Mouse (Mus musculus) stomach, postnatal 0 days (tissue): ENCODE measurements at regions not wholly inside any gene's neighbourhood (a gene's known extent, or its start where the extent isn't known, plus 50 kb on each side); places are given as distances from the start of the nearest gene placed in this dataset.

Experiments used
- ATAC-seq: fragments of 200-750 bp; cut with Nextera tagmentation; 2 replicates; pipeline ENCODE4 v1.8.0; 2017; ENCODE audit not compliant: low FRiP score, low TSS enrichment
- DNase-seq: peaks from one replicate; pipeline ENCODE4 v3.0.0-alpha.2; 2016; ENCODE audit warnings: low spot score
- H3K27ac ChIP-seq: fragments of 300-500 bp; sonication (generic); replicated peaks from 2 replicates; pipeline ENCODE4 v1.5.1; 2014; ENCODE audit warnings: mild to moderate bottlenecking, control low read depth
- H3K27me3 ChIP-seq: fragments of 300-500 bp; sonication (generic); 2 replicates; pipeline ENCODE4 v1.6.1; 2014; ENCODE audit warnings: low read length; ENCODE audit not compliant: control insufficient read depth, insufficient read depth
- H3K36me3 ChIP-seq: fragments of 300-500 bp; sonication (generic); 2 replicates; pipeline ENCODE4 v1.6.1; 2014; ENCODE audit warnings: low read length, mixed read lengths; ENCODE audit not compliant: control insufficient read depth, insufficient read depth
- H3K4me1 ChIP-seq: fragments of 300-500 bp; sonication (generic); replicated peaks from 2 replicates; pipeline ENCODE4 v1.6.1; 2014; ENCODE audit warnings: antibody characterized with exemption; ENCODE audit not compliant: control insufficient read depth, insufficient read depth
- H3K4me2 ChIP-seq: fragments of 300-500 bp; sonication (generic); replicated peaks from 2 replicates; pipeline ENCODE4 v1.6.1; 2014; ENCODE audit warnings: low read depth, mild to moderate bottlenecking, control low read depth, moderate library complexity
- H3K4me3 ChIP-seq: fragments of 300-500 bp; sonication (generic); 2 replicates; pipeline ENCODE4 v1.5.1; 2014; ENCODE audit warnings: low read depth, low read length, control low read depth
- H3K9ac ChIP-seq: fragments of 300-500 bp; sonication (generic); 2 replicates; pipeline ENCODE4 v1.6.1; 2014; ENCODE audit warnings: mild to moderate bottlenecking, low read length, control low read depth, mixed read lengths
- H3K9me3 ChIP-seq: fragments of 300-500 bp; sonication (generic); 2 replicates; pipeline ENCODE4 v1.6.1; 2016; ENCODE audit warnings: low read length; ENCODE audit not compliant: control insufficient read depth
- CTCF ChIP-seq: IDR thresholded peaks from 2 replicates; pipeline ENCODE4 v1.5.1; 2016; ENCODE audit warnings: antibody characterized with exemption, low read depth, mild to moderate bottlenecking, moderate library complexity
- EP300 ChIP-seq: optimal IDR thresholded peaks from 2 replicates; pipeline ENCODE3; 2016; ENCODE audit warnings: antibody characterized with exemption
- WGBS: fragments of 180-500 bp; shearing (Covaris S2); extraction: QIAGEN DNeasy Blood & Tissue Kit; methylation state at CpG from one replicate; pipeline ENCODE4 v1.1.7; 2014; 5-methylcytosine and 5-hydroxymethylcytosine counted together

DNA sequence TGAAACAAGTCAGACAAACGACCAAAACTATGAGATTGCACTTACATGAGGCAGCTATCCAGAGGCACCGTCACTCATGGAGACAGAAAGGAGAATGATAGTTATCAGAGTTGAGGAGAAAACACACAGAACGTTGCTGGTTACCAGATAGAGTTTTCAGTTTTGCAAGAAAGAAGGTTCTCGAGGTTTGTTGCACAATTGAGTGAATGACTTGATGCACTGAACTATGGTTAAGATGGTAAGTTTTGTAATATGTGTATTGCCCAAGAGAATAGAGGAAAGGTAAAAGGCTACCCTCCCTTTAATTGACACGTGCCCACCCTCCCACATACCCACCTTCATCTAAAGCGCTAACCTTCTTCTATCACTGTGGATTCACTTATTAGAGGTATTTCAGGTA is 70.5 kb upstream of the Gm6993 start:
- Histone ChIP-seq H3K27ac (no peak overlapping the region), H3K9me3 (no peaks in the 10 kb centered on the region), H3K4me1 (no peaks in the 10 kb centered on the region; the same call in 1 of the 2 replicates), H3K36me3 (no peaks in the 10 kb centered on the region), H3K27me3 (no peaks in the 10 kb centered on the region), H3K9ac (no peak overlapping the region), H3K4me2 (no peak overlapping the region), H3K4me3 (no peak overlapping the region)
- DNase-seq = no peak
- no peak for TF ChIP-seq EP300
- no peak for TF ChIP-seq CTCF
- no peak for ATAC-seq
- 65% methylated on average over 6 of the region's 6 CpGs for whole genome bisulfite sequencing

DNA sequence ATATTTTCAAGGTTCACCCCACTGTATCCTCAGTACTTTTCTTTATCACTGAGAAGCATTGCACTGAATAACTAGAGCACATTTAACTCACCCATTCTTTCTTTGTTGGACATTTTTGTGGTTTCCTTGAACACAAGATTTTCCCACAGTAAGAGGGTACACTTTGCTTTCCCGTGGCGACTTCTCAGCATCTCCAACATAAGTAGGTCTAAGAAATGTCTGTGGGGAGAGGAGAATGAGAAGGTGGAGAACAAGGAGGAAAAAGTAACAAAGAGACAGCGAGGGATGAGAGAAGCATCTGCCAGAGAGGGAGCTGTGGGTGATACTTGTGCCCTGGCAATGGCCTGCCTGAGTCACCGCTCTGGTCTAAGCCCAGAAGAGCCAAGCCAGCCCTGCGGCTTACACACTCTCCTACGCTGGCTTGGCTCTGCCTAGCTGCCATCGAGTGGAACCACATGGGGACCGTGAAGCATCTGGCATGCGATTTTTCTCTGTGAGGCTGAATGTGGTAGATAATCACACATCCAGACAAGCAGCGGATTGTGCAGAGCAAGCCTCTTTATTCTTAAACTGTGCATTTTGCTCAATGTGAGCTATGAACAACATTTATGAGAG is 69.9 kb upstream of the Gm6993 start:
- Histone ChIP-seq H3K4me2 (no peak overlapping the region), H3K27ac (no peak overlapping the region), H3K9me3 (no peaks in the 10 kb centered on the region), H3K4me3 (no peak overlapping the region), H3K27me3 (no peaks in the 10 kb centered on the region), H3K36me3 (no peaks in the 10 kb centered on the region), H3K9ac (no peak overlapping the region), H3K4me1 (no peaks in the 10 kb centered on the region; the same call in 1 of the 2 replicates)
- ATAC-seq = no peak
- DNase-seq = no peak
- TF ChIP-seq CTCF = peak; percentile 36; the same call in 1 of the 2 replicates
- no peak for TF ChIP-seq EP300
- 51% methylated on average over 10 of the region's 10 CpGs for WGBS

DNA sequence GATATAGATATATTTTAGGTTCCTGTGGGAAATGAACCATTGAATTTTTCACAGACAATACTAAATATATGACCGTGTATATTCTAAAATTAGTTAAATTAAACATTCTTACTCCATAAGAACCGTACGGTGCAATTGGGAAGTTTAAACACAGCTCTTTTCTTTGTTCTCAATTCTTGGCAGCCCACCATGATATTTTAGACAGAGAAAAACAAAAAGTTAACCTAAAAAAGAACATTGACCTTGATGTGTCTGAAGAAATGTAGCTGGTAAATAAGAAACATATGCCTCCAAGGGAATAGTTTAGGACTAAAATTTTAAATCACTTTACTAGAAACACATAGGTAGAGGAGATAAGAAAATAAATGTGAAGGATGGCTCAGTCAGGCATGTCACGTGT is 68.6 kb upstream of the Gm6993 start:
- no peak overlapping the region for H3K4me3 ChIP-seq
- no peak for TF ChIP-seq CTCF
- TF ChIP-seq EP300 = no peak
- H3K4me2 ChIP-seq = no peak overlapping the region
- H3K36me3 ChIP-seq = no peaks in the 10 kb centered on the region
- no peak for ATAC-seq
- no peak for DNase-seq
- H3K9me3 ChIP-seq = no peaks in the 10 kb centered on the region
- H3K4me1 ChIP-seq = no peaks in the 10 kb centered on the region; the same call in 1 of the 2 replicates
- no peak overlapping the region for H3K27ac ChIP-seq
- 51% methylated on average over 4 of the region's 4 CpGs for WGBS
- no peaks in the 10 kb centered on the region for H3K27me3 ChIP-seq
- H3K9ac ChIP-seq = no peak overlapping the region

DNA sequence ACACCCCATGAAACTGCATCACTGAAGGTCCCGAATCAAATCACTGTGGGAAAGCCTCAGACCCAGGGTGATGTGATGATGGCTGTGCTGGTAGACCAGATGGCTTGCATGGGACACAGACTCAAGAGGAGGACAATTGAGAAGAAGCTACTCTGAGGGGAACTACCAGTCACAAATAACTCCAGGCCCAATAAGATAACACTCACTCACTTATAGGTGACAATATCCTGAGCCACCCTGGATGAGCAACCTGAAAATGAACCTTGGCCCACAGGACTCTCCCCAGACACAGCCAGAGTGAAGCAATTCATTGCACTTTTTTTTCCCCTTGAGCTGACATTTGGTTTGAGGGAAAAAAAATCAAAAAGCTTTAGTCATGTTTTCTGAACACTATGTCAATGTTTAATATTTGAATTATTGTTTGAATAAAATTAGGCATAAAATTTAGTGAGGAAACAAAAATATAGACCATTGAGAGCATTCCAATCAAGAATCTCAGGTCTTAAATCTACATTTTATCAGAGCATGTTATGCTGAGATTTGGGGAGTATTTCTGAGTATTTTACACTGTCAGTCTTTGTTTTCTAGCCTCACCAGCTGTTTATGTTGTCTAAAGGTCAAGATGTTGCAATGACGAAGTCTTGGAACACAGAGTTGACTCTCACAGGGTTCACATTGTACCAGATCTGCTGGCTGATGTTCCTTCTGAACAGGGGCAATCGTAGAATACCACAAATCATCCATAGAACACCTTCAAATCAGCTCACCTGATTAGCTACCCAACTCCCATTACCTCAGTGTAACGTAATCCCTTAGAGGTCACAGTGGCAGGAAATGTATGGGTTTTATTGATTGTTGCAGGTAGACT is 67.9 kb upstream of the Gm6993 start:
- Histone ChIP-seq H3K36me3 (no peaks in the 10 kb centered on the region), H3K27ac (no peak overlapping the region), H3K4me2 (no peak overlapping the region), H3K9me3 (no peaks in the 10 kb centered on the region), H3K4me1 (no peaks in the 10 kb centered on the region; the same call in 1 of the 2 replicates), H3K27me3 (no peaks in the 10 kb centered on the region), H3K9ac (no peak overlapping the region), H3K4me3 (no peak overlapping the region)
- WGBS = 75% methylated on average over 4 of the region's 4 CpGs
- ATAC-seq = no peak
- TF ChIP-seq EP300 (no peak), CTCF (no peak)
- DNase-seq = no peak

DNA sequence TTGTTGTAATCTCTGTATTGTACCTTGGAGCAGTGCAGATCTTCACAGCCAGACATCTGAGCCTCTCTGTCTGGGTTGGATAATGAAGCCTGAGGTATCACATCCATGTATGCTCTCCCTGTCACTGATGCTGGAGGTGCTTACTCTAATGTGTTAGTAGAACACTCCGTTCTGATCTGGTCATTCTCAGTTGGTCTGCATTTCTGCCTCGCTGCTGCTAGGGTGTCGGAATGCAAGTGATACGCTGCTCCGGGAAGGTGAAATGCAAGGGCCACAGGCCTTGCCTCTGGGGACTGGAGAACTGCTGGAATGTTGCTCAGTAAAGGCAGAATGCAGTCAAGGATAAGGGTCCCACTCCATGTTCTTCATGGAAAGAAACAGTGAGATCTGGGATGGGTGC is 67.1 kb upstream of the Gm6993 start:
- Histone ChIP-seq H3K27me3 (no peaks in the 10 kb centered on the region), H3K4me1 (no peaks in the 10 kb centered on the region; the same call in 1 of the 2 replicates), H3K36me3 (no peaks in the 10 kb centered on the region), H3K4me3 (no peak overlapping the region), H3K27ac (no peak overlapping the region), H3K4me2 (no peak overlapping the region), H3K9me3 (no peaks in the 10 kb centered on the region), H3K9ac (no peak overlapping the region)
- no peak for TF ChIP-seq EP300
- TF ChIP-seq CTCF = no peak
- DNase-seq (no peak), ATAC-seq (no peak)
- WGBS = 88% methylated on average over 5 of the region's 5 CpGs

DNA sequence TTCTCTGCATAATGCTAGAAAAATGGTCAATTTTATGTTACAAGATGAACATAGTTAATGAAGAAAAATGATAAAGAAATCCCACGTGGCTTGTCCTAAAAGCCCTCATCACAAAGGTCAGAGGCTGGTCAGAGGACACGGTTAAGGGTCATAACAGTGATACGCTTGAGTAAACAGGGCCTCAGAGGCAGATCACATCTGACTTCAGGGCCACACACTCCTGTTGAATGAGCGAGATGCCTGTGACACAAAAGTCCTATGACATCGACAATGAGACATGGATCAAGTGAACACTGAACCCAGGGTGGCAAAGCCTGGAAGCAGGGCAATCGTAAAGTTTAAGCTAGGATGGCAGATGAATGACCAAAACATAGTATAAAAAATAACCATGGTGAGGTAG is 61.0 kb upstream of the Gm6993 start:
- Histone ChIP-seq H3K4me2 (no peak overlapping the region), H3K9ac (no peak overlapping the region), H3K27ac (no peak overlapping the region), H3K4me1 (no peaks in the 10 kb centered on the region), H3K36me3 (no peaks in the 10 kb centered on the region), H3K4me3 (no peak overlapping the region), H3K27me3 (no peaks in the 10 kb centered on the region), H3K9me3 (no peaks in the 10 kb centered on the region)
- ATAC-seq (no peak), DNase-seq (no peak)
- TF ChIP-seq CTCF (no peak), EP300 (no peak)
- WGBS = 56% methylated on average over 6 of the region's 6 CpGs
